In the genomic region with DNA sequence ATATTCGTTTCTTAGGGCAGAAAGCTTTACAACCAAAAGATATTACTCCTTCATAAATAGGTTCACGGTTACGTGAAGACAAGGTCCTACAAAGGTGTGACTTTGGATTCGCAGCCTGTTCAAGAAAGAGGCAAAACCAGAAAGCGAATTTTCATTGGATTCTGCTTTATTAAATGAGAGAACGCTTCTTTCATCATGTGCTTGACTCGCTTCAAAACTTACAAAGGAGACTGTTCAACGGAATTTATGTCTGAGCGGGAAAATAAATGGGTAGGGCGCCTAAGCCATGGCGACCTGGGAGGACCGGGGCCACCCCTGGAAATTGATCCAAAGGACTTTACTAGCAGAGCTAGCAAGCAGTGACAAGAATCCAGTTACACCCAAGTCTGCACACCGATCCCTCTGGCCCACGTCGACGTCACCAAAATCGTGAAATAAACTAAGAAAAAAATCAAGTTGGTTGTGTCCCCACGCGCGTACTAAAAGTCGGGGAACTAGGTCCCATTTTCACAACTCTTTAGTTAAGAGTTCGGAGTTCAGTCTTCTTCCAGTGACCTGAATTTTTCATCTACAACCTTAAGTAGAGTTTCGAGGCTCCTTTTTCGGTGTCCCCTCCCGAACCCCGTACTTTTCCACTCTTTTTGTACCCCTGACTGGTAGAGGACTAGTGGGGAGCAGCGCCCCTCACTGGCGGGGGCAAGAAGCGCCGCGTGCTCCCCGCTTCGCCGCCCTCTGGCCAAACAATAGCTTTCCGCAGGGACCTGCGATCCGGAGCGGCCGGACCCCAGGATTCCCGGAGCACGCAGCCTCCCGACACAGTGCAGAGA, we compare ENCODE assay signal across 7 mouse cellular contexts. TPM values are rescaled to one million over a fixed set of nuclear protein-coding genes. Genes with fewer than 3 reads are reported as not detected.
A peak's percentile ranks its signal among the peaks of the same experiment; 100 is the strongest.
DNase-seq lines count a peak whose midpoint lies in the region; ATAC-seq and TF ChIP-seq lines count a peak whose summit lies in the region.

No protein-coding gene starts in this region.

- peak overlapping the region; percentile 91 for H3K9ac ChIP-seq in limb, embryonic 14.5 days (ENCODE audit: low read depth, low read length, severe bottlenecking)
- peak overlapping the region; percentile 85 for H3K9ac ChIP-seq in stomach, embryonic 16.5 days (ENCODE audit: low read length)

- no peak for TF ChIP-seq POLR2A in spleen, adult 2 months (IDR thresholded peaks at IDR 0.05; ENCODE audit: low read depth, low read length)
- no peak; the same call in none of the 2 replicates for TF ChIP-seq POLR2A in embryonic fibroblast, embryonic 13.5 days (IDR thresholded peaks at IDR 0.05; ENCODE audit: low read depth, low read length)
- peak; percentile 83; the same call in 1 of the 2 replicates for TF ChIP-seq POLR2A in limb, embryonic 14.5 days (IDR thresholded peaks at IDR 0.05; ENCODE audit: borderline replicate concordance, extremely low read depth, insufficient read depth, insufficient read length)

- peak overlapping the region; percentile 78 for H3K4me2 ChIP-seq in limb, embryonic 14.5 days (replicated peaks; ENCODE audit: low read depth, low read length, severe bottlenecking)
- H3K4me2 ChIP-seq in stomach, embryonic 16.5 days (ENCODE audit: low read depth, low read length), result peak overlapping the region; percentile 91

- ATAC-seq in limb, embryonic 14.5 days (ENCODE audit: low FRiP score, low read depth), result no peak
- no peak for ATAC-seq in stomach, embryonic 16.5 days (ENCODE audit: insufficient read depth, low FRiP score)
- ATAC-seq in erythroid progenitor cell, adult 5-6 weeks (replicated peaks; ENCODE audit: low FRiP score, poor library complexity, severe bottlenecking), result no peak

- H3K4me3 ChIP-seq in spleen, adult 2 months (ENCODE audit: extremely low read depth, insufficient read depth, insufficient read length), result peak overlapping the region; percentile 78
- peak overlapping the region; percentile 59 for H3K4me3 ChIP-seq in embryonic fibroblast, embryonic 13.5 days (ENCODE audit: insufficient read depth, low read length)
- peak overlapping the region; percentile 97 for H3K4me3 ChIP-seq in limb, embryonic 14.5 days (replicated peaks; ENCODE audit: low read length)
- peak overlapping the region; percentile 85 for H3K4me3 ChIP-seq in stomach, embryonic 16.5 days (replicated peaks; ENCODE audit: low read length)

- 7% methylated on average over 42 of the region's 42 CpGs for WGBS in spleen, adult 2 months
- 4% methylated on average over 42 of the region's 42 CpGs for WGBS in limb, embryonic 14.5 days
- 4% methylated on average over 42 of the region's 42 CpGs for WGBS in stomach, embryonic 16.5 days

- peaks cover 5% of the 10 kb centered on the region for H3K4me1 ChIP-seq in spleen, adult 2 months (ENCODE audit: control insufficient read depth, insufficient read depth, insufficient read length)
- H3K4me1 ChIP-seq in embryonic fibroblast, embryonic 13.5 days (ENCODE audit: control insufficient read depth, insufficient read depth, low read length), result peaks cover 8% of the 10 kb centered on the region
- H3K4me1 ChIP-seq in limb, embryonic 14.5 days (ENCODE audit: control insufficient read depth, insufficient read depth, low read length), result peaks cover 37% of the 10 kb centered on the region
- H3K4me1 ChIP-seq in stomach, embryonic 16.5 days (ENCODE audit: control insufficient read depth, insufficient read depth, low read length), result peaks cover 42% of the 10 kb centered on the region

- H3K9me3 ChIP-seq in limb, embryonic 14.5 days (ENCODE audit: control insufficient read depth, low read length), result no peaks in the 10 kb centered on the region
- no peaks in the 10 kb centered on the region for H3K9me3 ChIP-seq in stomach, embryonic 16.5 days (replicated peaks; ENCODE audit: control insufficient read depth, low read length)

- no peak overlapping the region for H3K27ac ChIP-seq in spleen, adult 2 months (ENCODE audit: insufficient read depth, low read length)
- H3K27ac ChIP-seq in embryonic fibroblast, embryonic 13.5 days (ENCODE audit: insufficient read depth, low read length), result no peak overlapping the region
- peak overlapping the region; percentile 88 for H3K27ac ChIP-seq in limb, embryonic 14.5 days (replicated peaks; ENCODE audit: low read depth, low read length)
- peak overlapping the region; percentile 26; the same call in 1 of the 2 replicates for H3K27ac ChIP-seq in stomach, embryonic 16.5 days (ENCODE audit: low read length)

- DNase-seq in spleen, adult 2 months (ENCODE audit: low read depth in 1 of 2, low spot score in 2 of 2), result no peak
- no peak for DNase-seq in spleen, postnatal 14 days (ENCODE audit: low spot score in 2 of 2)
- DNase-seq in limb, embryonic 14.5 days (ENCODE audit: low spot score), result no peak
- DNase-seq in gastrocnemius, adult 8-10 months (ENCODE audit: low spot score in 2 of 2), result no peak

- TF ChIP-seq CTCF in spleen, adult 2 months (IDR thresholded peaks at IDR 0.05; ENCODE audit: extremely low read depth, insufficient read depth, insufficient read length, insufficient replicate concordance), result peak; percentile 46; the same call in 1 of the 2 replicates
- 0 out of 2 replicates have a peak, but pooled peaks have one; percentile 12 for TF ChIP-seq CTCF in embryonic fibroblast, embryonic 13.5 days (IDR thresholded peaks at IDR 0.05; ENCODE audit: borderline replicate concordance, insufficient read depth, low read length)

- H3K36me3 ChIP-seq in spleen, adult 2 months (ENCODE audit: control insufficient read depth, insufficient read depth, low read length), result no peaks in the 10 kb centered on the region
- peaks cover 17% of the 10 kb centered on the region for H3K36me3 ChIP-seq in limb, embryonic 14.5 days (ENCODE audit: control insufficient read depth, insufficient read depth, low read length)
- H3K36me3 ChIP-seq in stomach, embryonic 16.5 days (ENCODE audit: control insufficient read depth, insufficient read depth, low read length), result peaks cover 8% of the 10 kb centered on the region; the same call in 1 of the 2 replicates

- peaks cover 7% of the 10 kb centered on the region for H3K27me3 ChIP-seq in spleen, adult 2 months (ENCODE audit: control insufficient read depth, insufficient read depth, low read length)
- no peaks in the 10 kb centered on the region for H3K27me3 ChIP-seq in limb, embryonic 14.5 days (ENCODE audit: control insufficient read depth, insufficient read depth, low read length)
- peaks cover 9% of the 10 kb centered on the region; the same call in 1 of the 2 replicates for H3K27me3 ChIP-seq in stomach, embryonic 16.5 days (ENCODE audit: control insufficient read depth, insufficient read depth, low read length)

RNA-seq across cellular contexts. Expression of gene Cbx2, which starts 0.5 kb away (rescaled TPM):
- 1.8 and 2.1 TPM in 2 replicates for polyA plus RNA-seq in spleen, adult 2 months (2012; rRNA removed)
- 4.7 and 6.9 TPM in 2 replicates for polyA plus RNA-seq in embryonic fibroblast, embryonic 13.5 days (2011; ENCODE audit: insufficient read length, low read depth, missing spikeins)
- polyA plus RNA-seq in limb, embryonic 14.5 days (2012; rRNA removed), result 35.7 and 40.4 TPM in 2 replicates
- 29.1 and 35.5 TPM in 2 replicates for polyA plus RNA-seq in limb, embryonic 14.5 days (2014; fragmentation: Nextera tagmentation; extraction: Ambion mirVana)
- polyA plus RNA-seq in stomach, embryonic 16.5 days (2015; fragmentation: Nextera tagmentation; extraction: Ambion mirVana), result 15.2 and 16.5 TPM in 2 replicates
- total RNA-seq in erythroid progenitor cell, adult 5-6 weeks (2015; ENCODE audit: low replicate concordance), result not detected in 2 replicates
- 0.51 TPM in 1 of 2 replicates, not detected in the other for total RNA-seq in erythroid progenitor cell, adult 5-6 weeks (2017; ENCODE audit: low replicate concordance)
- 1 to 10 TPM in 1 of 4 experiments, under 1 TPM in 3; 0.29 to 1.1 (median 0.68) TPM for total RNA-seq in gastrocnemius, adult 8-10 months (2022)

RNA-seq across cellular contexts. Expression of gene Cbx8, which starts 18.5 kb away (rescaled TPM):
- 4.5 and 5.6 TPM in 2 replicates for polyA plus RNA-seq in spleen, adult 2 months (2012; rRNA removed)
- 3.9 and 4.2 TPM in 2 replicates for polyA plus RNA-seq in embryonic fibroblast, embryonic 13.5 days (2011; ENCODE audit: insufficient read length, low read depth, missing spikeins)
- polyA plus RNA-seq in limb, embryonic 14.5 days (2012; rRNA removed), result 6.9 and 7.2 TPM in 2 replicates
- 10.1 and 12.6 TPM in 2 replicates for polyA plus RNA-seq in limb, embryonic 14.5 days (2014; fragmentation: Nextera tagmentation; extraction: Ambion mirVana)
- 5.8 and 6.4 TPM in 2 replicates for polyA plus RNA-seq in stomach, embryonic 16.5 days (2015; fragmentation: Nextera tagmentation; extraction: Ambion mirVana)
- 1.3 TPM in 1 of 2 replicates, not detected in the other for total RNA-seq in erythroid progenitor cell, adult 5-6 weeks (2015; ENCODE audit: low replicate concordance)
- total RNA-seq in erythroid progenitor cell, adult 5-6 weeks (2017; ENCODE audit: low replicate concordance), result 1.0 and 3.3 TPM in 2 replicates
- total RNA-seq in gastrocnemius, adult 8-10 months (2022), result 1 to 10 TPM; 1.1 to 3.3 (median 2.5) TPM

RNA-seq across cellular contexts. Expression of gene Enpp7, which starts 34.3 kb away (rescaled TPM):
- not detected in 2 replicates for polyA plus RNA-seq in spleen, adult 2 months (2012; rRNA removed)
- polyA plus RNA-seq in embryonic fibroblast, embryonic 13.5 days (2011; ENCODE audit: insufficient read length, low read depth, missing spikeins), result not detected in 2 replicates
- polyA plus RNA-seq in limb, embryonic 14.5 days (2012; rRNA removed), result 0.05 and 0.08 TPM in 2 replicates
- polyA plus RNA-seq in limb, embryonic 14.5 days (2014; fragmentation: Nextera tagmentation; extraction: Ambion mirVana), result not detected in 2 replicates
- not detected in 2 replicates for polyA plus RNA-seq in stomach, embryonic 16.5 days (2015; fragmentation: Nextera tagmentation; extraction: Ambion mirVana)
- total RNA-seq in erythroid progenitor cell, adult 5-6 weeks (2015; ENCODE audit: low replicate concordance), result not detected in 2 replicates
- total RNA-seq in erythroid progenitor cell, adult 5-6 weeks (2017; ENCODE audit: low replicate concordance), result not detected in 2 replicates
- total RNA-seq in gastrocnemius, adult 8-10 months (2022), result not detected

Comparison
In these comparisons a context has a peak if more than half of its experiments do, and no peak if none do; other contexts are left out.
1. H3K27ac ChIP-seq: peak in limb, embryonic 14.5 days (single experiment) and stomach, embryonic 16.5 days (single experiment); none in spleen, adult 2 months (single experiment) and embryonic fibroblast, embryonic 13.5 days (single experiment).
2. Peak in every context shown above with its lines, with median percentiles within 50 percentile points of each other: H3K4me3 ChIP-seq.